Mouse (Mus musculus): ENCODE measurements at regions not wholly inside any gene's neighbourhood (a gene's known extent, or its start where the extent isn't known, plus 50 kb on each side); places are given as distances from the start of the nearest gene placed in this dataset.

DNA sequence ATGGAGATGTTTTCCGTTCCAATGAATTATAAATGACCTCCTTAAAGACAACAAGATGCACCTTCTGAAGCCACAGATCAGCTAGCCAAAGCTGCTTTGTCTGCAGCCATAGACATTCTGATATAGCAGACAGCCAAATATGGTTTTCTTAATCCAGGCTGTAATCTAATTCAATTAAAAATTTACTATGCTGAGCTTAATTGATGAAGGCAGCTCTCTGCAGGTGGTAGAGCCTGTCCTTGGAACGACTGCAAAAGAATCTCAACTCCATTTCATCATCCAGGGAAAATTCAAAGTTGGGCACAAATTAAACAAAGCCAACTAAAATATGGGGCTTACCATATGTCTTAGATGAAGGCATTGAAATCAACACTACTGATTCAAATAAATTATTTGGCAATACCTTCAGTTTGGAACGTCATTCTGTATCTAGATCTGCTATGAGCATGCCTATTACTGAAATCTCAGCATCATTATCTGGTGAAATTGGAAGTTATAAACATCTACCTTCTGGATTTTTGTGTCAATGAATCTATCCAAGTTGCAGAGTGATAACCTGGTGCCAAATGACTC, 615.4 kb upstream of the Ins1 start:
- no peak for DNase-seq (ENCODE audit: low spot score in 2 of 2)

DNA sequence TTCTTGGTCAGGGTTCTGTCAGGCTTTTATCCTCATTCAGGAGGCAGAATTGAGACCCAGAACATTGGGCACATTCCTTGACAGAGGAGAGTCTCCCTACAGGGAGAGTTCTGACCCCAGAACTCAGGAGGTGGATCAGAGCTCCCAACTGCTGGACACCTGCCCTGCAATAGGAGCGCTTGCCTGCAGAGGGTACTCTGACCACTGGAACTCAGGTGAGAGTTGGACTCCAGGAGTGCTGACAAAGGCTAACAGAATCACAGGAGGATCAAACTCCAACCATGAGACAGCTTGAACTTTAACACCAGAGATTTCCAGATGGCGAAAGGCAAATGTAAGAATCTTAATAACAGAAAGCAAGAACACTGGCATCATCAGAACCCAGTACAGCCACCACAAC, 603.9 kb upstream of the Ins1 start:
- no peak for DNase-seq (ENCODE audit: low spot score in 2 of 2)

DNA sequence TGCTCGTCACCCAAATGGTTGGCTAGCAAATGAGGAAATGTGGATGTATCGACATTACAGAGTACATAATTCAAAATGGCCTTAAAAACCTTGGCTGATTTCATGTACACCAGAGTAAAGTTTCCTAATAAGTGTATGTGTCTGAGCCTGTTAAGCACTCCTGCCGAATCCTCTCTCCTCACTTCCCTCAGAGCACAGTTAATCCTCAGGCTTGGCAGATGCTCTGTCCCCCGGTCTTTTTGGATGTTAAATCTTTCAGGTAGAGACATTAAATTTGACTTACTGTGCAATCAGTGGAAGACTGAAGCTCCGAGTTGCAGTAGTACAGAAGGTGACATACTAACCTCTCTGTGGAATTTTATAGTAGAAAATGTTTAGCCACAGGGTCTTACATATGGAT, 597.5 kb upstream of the Ins1 start:
- DNase-seq (ENCODE audit: low spot score in 2 of 2): no peak

DNA sequence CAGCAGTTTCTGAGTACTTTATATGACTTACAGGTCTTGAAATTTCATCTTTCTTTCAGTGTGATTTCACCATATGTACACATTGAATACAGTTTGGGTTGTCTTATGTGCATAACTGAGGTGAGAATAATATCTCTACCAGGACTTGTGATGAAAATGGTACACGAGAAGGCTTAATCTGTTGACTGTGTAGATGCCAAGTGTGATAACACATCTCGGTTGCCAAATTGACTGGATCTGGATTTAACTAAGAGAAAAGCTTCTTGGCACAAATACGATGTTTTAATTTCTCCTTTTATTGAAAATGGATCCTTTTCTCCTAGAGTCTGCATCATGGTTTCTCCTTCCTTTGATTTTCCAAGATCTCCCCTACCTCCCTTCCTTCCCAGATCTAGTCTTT, 588.4 kb upstream of the Ins1 start:
- DNase-seq (ENCODE audit: low spot score in 2 of 2): peak in 1 of 2 experiments; percentile 9

Measured in frontal cortex, postnatal 36 days (tissue).